Comparison of ENCODE assay signal across 13 mouse cellular contexts in genomic region chr12:51729827-51730226, GRCm38 (mm10). TPM values are rescaled to one million over a fixed set of nuclear protein-coding genes. Genes with fewer than 3 reads are reported as not detected.
DNase-seq lines count a peak whose midpoint lies in the region; ATAC-seq and TF ChIP-seq lines count a peak whose summit lies in the region.
"Had no signal": no experiment of that assay in that cellular context is flagged by ENCODE, and none has a peak within 500 bp of the region (broad histone marks: within the 10 kb centered on the region; RNA-seq: fewer than 3 reads in every experiment).

No protein-coding gene starts in this region.

- no peaks in the 10 kb centered on the region for H3K27me3 ChIP-seq in kidney, adult 2 months (replicated peaks; ENCODE audit: control insufficient read depth, insufficient read depth, low read length)
- no peaks in the 10 kb centered on the region for H3K27me3 ChIP-seq in lung, postnatal 0 days (replicated peaks; ENCODE audit: insufficient read depth, low read length)
- no peaks in the 10 kb centered on the region for H3K27me3 ChIP-seq in embryonic facial prominence, embryonic 14.5 days (replicated peaks; ENCODE audit: control insufficient read depth, insufficient read depth, low read length)
- H3K27me3 ChIP-seq: CH12.LX; embryonic facial prominence, embryonic 13.5 days; liver, embryonic 12.5 days had no signal

- TF ChIP-seq POLR2A in kidney, adult 2 months (IDR thresholded peaks at IDR 0.05; ENCODE audit: low read depth, low read length), result no peak
- TF ChIP-seq POLR2A in olfactory bulb, adult 2 months (IDR thresholded peaks at IDR 0.05; ENCODE audit: insufficient read depth, low read depth, low read length), result no peak

- WGBS in kidney, adult 2 months, result 95% methylated on average over 9 of the region's 9 CpGs
- WGBS in lung, postnatal 0 days, result 92% methylated on average over 9 of the region's 9 CpGs
- WGBS in embryonic facial prominence, embryonic 14.5 days, result 90% methylated on average over 9 of the region's 9 CpGs
- WGBS in olfactory bulb, adult 2 months, result 79% methylated on average over 9 of the region's 9 CpGs

- no peak overlapping the region for H3K4me3 ChIP-seq in kidney, adult 2 months (ENCODE audit: insufficient read depth, low read depth, low read length)
- no peak overlapping the region for H3K4me3 ChIP-seq in lung, postnatal 0 days (ENCODE audit: low read depth, low read length)
- H3K4me3 ChIP-seq in embryonic facial prominence, embryonic 14.5 days (ENCODE audit: low read depth, low read length), result no peak overlapping the region
- H3K4me3 ChIP-seq in olfactory bulb, adult 2 months (ENCODE audit: insufficient read depth, low read depth, low read length), result no peak overlapping the region
- H3K4me3 ChIP-seq: embryonic facial prominence, embryonic 13.5 days; liver, embryonic 12.5 days had no signal

- no peak overlapping the region for H3K4me2 ChIP-seq in lung, postnatal 0 days (replicated peaks; ENCODE audit: low read depth, low read length)
- no peak overlapping the region for H3K4me2 ChIP-seq in embryonic facial prominence, embryonic 14.5 days (ENCODE audit: low read depth, low read length)
- H3K4me2 ChIP-seq: embryonic facial prominence, embryonic 13.5 days; hindbrain, embryonic 14.5 days; liver, embryonic 12.5 days had no signal

- H3K36me3 ChIP-seq in kidney, adult 2 months (ENCODE audit: control insufficient read depth, insufficient read depth, low read length), result no peaks in the 10 kb centered on the region
- no peaks in the 10 kb centered on the region for H3K36me3 ChIP-seq in lung, postnatal 0 days (ENCODE audit: insufficient read depth, low read length)
- H3K36me3 ChIP-seq in embryonic facial prominence, embryonic 14.5 days (ENCODE audit: control insufficient read depth, insufficient read depth, low read length), result no peaks in the 10 kb centered on the region
- H3K36me3 ChIP-seq: liver, embryonic 12.5 days had no signal

- no peak for TF ChIP-seq CTCF in kidney, adult 2 months (conservative IDR thresholded peaks at IDR 0.05; ENCODE audit: insufficient read depth, insufficient read length, low read depth, low read length)
- TF ChIP-seq CTCF in lung, postnatal 0 days (IDR thresholded peaks at IDR 0.05), result no peak
- no peak for TF ChIP-seq CTCF in olfactory bulb, adult 2 months (IDR thresholded peaks at IDR 0.05; ENCODE audit: insufficient read depth, low read depth, low read length)

- no peaks in the 10 kb centered on the region for H3K4me1 ChIP-seq in kidney, adult 2 months (ENCODE audit: control insufficient read depth, insufficient read depth, low read length)
- no peaks in the 10 kb centered on the region for H3K4me1 ChIP-seq in lung, postnatal 0 days (ENCODE audit: insufficient read depth, low read depth, low read length)
- 0 out of 2 replicates have a peak, but pooled peaks cover 2% of the 10 kb centered on the region for H3K4me1 ChIP-seq in embryonic facial prominence, embryonic 14.5 days (ENCODE audit: control insufficient read depth, insufficient read depth, low read length)
- H3K4me1 ChIP-seq in olfactory bulb, adult 2 months (ENCODE audit: control insufficient read depth, insufficient read depth, low read length), result peaks cover 17% of the 10 kb centered on the region

- no peak for DNase-seq in kidney, adult 2 months
- DNase-seq in kidney, postnatal 25 days, result no peak
- no peak for DNase-seq in lung, postnatal 0 days (ENCODE audit: low spot score)
- DNase-seq in lung, postnatal 36 days, result no peak
- DNase-seq in embryonic facial prominence, embryonic 14.5 days (ENCODE audit: low spot score), result no peak
- no peak for DNase-seq in cerebellum, adult 8-10 months
- DNase-seq: cerebellum, postnatal 14 days had no signal

- no peak for ATAC-seq in lung, postnatal 0 days
- no peak for ATAC-seq in embryonic facial prominence, embryonic 14.5 days (ENCODE audit: low read depth)
- ATAC-seq: forebrain, embryonic 14.5 days had no signal

- no peaks in the 10 kb centered on the region for H3K9me3 ChIP-seq in lung, postnatal 0 days (ENCODE audit: low read length)
- no peaks in the 10 kb centered on the region for H3K9me3 ChIP-seq in embryonic facial prominence, embryonic 14.5 days (ENCODE audit: control insufficient read depth, low read length)
- H3K9me3 ChIP-seq: embryonic facial prominence, embryonic 13.5 days; liver, embryonic 12.5 days had no signal

- TF ChIP-seq EP300 in lung, postnatal 0 days (IDR thresholded peaks at IDR 0.05), result no peak

- H3K27ac ChIP-seq in kidney, adult 2 months (ENCODE audit: insufficient read depth, low read depth, low read length), result peak overlapping the region; percentile 92
- peak overlapping the region; percentile 58 for H3K27ac ChIP-seq in lung, postnatal 0 days (ENCODE audit: low read length)
- H3K27ac ChIP-seq in embryonic facial prominence, embryonic 14.5 days (replicated peaks; ENCODE audit: low read depth, low read length), result peak overlapping the region; percentile 81
- peak overlapping the region; percentile 70 for H3K27ac ChIP-seq in olfactory bulb, adult 2 months (ENCODE audit: insufficient read depth, low read depth, low read length)
- H3K27ac ChIP-seq: hindbrain, embryonic 14.5 days; liver, embryonic 12.5 days had no signal

- H3K9ac ChIP-seq in lung, postnatal 0 days (replicated peaks; ENCODE audit: low read depth), result no peak overlapping the region
- no peak overlapping the region for H3K9ac ChIP-seq in embryonic facial prominence, embryonic 14.5 days (ENCODE audit: low read depth, low read length)
- H3K9ac ChIP-seq: embryonic facial prominence, embryonic 13.5 days; hindbrain, embryonic 14.5 days; liver, embryonic 12.5 days had no signal

RNA-seq across cellular contexts. Expression of gene Strn3, which starts 38.1 kb away (rescaled TPM):
- 13.0 and 15.7 TPM in 2 replicates for polyA plus RNA-seq in kidney, adult 2 months (2012; rRNA removed)
- polyA plus RNA-seq in lung, postnatal 0 days (2015; fragmentation: Nextera tagmentation; extraction: Ambion mirVana), result 34.2 and 34.8 TPM in 2 replicates
- polyA plus RNA-seq in embryonic facial prominence, embryonic 14.5 days (2014; fragmentation: Nextera tagmentation; extraction: Ambion mirVana), result 68.8 and 70.2 TPM in 2 replicates
- polyA plus RNA-seq in olfactory bulb, adult 2 months (2012; ENCODE audit: insufficient read depth, insufficient read length, low replicate concordance, missing spikeins), result not detected in 2 replicates

RNA-seq across cellular contexts. Expression of gene Ap4s1, which starts 39.0 kb away (rescaled TPM):
- polyA plus RNA-seq in kidney, adult 2 months (2012; rRNA removed), result 11.7 and 12.1 TPM in 2 replicates
- polyA plus RNA-seq in lung, postnatal 0 days (2015; fragmentation: Nextera tagmentation; extraction: Ambion mirVana), result 30.8 and 35.1 TPM in 2 replicates
- polyA plus RNA-seq in embryonic facial prominence, embryonic 14.5 days (2014; fragmentation: Nextera tagmentation; extraction: Ambion mirVana), result 29.7 and 35.8 TPM in 2 replicates
- not detected in 2 replicates for polyA plus RNA-seq in olfactory bulb, adult 2 months (2012; ENCODE audit: insufficient read depth, insufficient read length, low replicate concordance, missing spikeins)
